Mouse (Mus musculus) heart, adult 2 months (tissue): ENCODE data around the gene Togaram2. TPM values are rescaled to one million over a fixed set of nuclear protein-coding genes. Genes with fewer than 3 reads are reported as not detected.
"Not testable (repeated sequence)": the region's sequence is repeated elsewhere in the genome, so short reads cannot be mapped to it uniquely, and the experiment has no call there.

Experiments
- DNase-seq, 2 experiments: peaks; one replicate each; pipeline ENCODE4 v3.0.0; 2021
- H3K27ac ChIP-seq: fragments of 200-600 bp; 2 replicates; pipeline ENCODE4 v1.8.1; 2022
- H3K27me3 ChIP-seq: fragments of 200-500 bp; 2 replicates; pipeline ENCODE4 v1.6.1; 2012; ENCODE audit warnings: mild to moderate bottlenecking, low read length, inconsistent platforms, mixed read lengths; ENCODE audit not compliant: control insufficient read depth, insufficient read depth
- H3K36me3 ChIP-seq: fragments of 200-500 bp; 2 replicates; pipeline ENCODE4 v1.6.1; 2012; ENCODE audit warnings: low read length, inconsistent platforms; ENCODE audit not compliant: control insufficient read depth, insufficient read depth
- H3K4me1 ChIP-seq: fragments of 200-500 bp; 2 replicates; pipeline ENCODE4 v1.6.1; 2011; ENCODE audit warnings: low read length; ENCODE audit not compliant: control insufficient read depth, insufficient read depth
- H3K4me3 ChIP-seq: fragments of 200-600 bp; 2 replicates; pipeline ENCODE4 v1.8.1; 2022
- H3K79me2 ChIP-seq: fragments of 200-500 bp; replicated peaks from 2 replicates; pipeline ENCODE4 v1.6.1; 2012; ENCODE audit warnings: mild to moderate bottlenecking, inconsistent platforms, low read length, moderate library complexity, mixed read lengths; ENCODE audit not compliant: control insufficient read depth, insufficient read depth
- H3K9ac ChIP-seq: fragments of 200-500 bp; 2 replicates; pipeline ENCODE4 v1.6.1; 2012; ENCODE audit warnings: low read depth, mild to moderate bottlenecking, control low read depth, inconsistent platforms, low read length, mixed read lengths
- CTCF ChIP-seq: fragments of 200-600 bp; IDR thresholded peaks from 2 replicates; pipeline ENCODE4 v1.8.1; 2022; ENCODE audit warnings: antibody characterized with exemption, mild to moderate bottlenecking, moderate library complexity
- EP300 ChIP-seq: fragments of 200-500 bp; IDR thresholded peaks from 2 replicates; pipeline ENCODE4 v1.6.1; 2011; ENCODE audit warnings: low read depth, low read length, control low read depth; ENCODE audit not compliant: insufficient read depth
- POLR2A ChIP-seq: fragments of 200-500 bp; IDR thresholded peaks from 2 replicates; pipeline ENCODE4 v1.6.1; 2011; ENCODE audit warnings: mild to moderate bottlenecking, low read depth, low read length, control low read depth; ENCODE audit not compliant: insufficient read depth
- WGBS: fragments of 180-500 bp; shearing (Covaris S2); methylation state at CpG from one replicate; pipeline ENCODE4 v1.1.7; 2018; 5-methylcytosine and 5-hydroxymethylcytosine counted together
- intact Hi-C: fragments of 180-260 bp; cut with DNase I; formaldehyde crosslinking; loops from one replicate; pipeline ENCODE4 v1.15.1; 2025
- polyA plus RNA-seq: library from polyadenylated mRNA; depleted of rRNA; stranded (reverse); fragments of >200 nt; gene quantifications from 2 replicates; pipeline ENCODE4 v1.2.3, GENCODE M21; 2012
- total RNA-seq, 2 experiments: library from RNA; stranded (reverse); gene quantifications; 2 replicates each; pipeline ENCODE4 v1.2.3; 2021

Gene Togaram2
- total and polyA plus RNA-seq, 3 experiments: 5.4 to 5.9 (median 5.5) TPM

DNA sequence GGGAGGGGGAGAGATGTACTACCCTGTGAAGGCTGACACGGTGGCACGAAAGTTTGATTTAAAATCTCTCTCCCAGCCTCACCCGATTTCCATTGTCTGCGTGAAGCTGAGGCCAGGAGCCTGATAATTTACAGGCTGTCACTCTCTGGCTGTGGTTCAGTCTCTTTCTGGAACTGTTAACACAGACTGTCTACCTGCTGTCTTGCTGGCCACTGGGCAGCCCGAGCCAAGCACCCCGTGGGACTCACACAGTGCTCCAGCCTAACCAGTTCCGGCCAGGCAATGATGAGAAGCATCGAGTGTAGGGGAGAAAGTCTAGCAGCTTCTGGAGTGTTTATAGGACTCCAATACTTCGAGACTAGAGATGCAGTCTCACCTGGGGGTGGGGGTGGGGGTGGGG lies 73.1 kb downstream of the Togaram2 start:
- H3K27me3 ChIP-seq: no peaks in the 10 kb centered on the region
- no peak overlapping the region for H3K4me3 ChIP-seq
- H3K79me2 ChIP-seq: no peaks in the 10 kb centered on the region
- intact Hi-C loops: no loop called here
- no peaks in the 10 kb centered on the region; the same call in 1 of the 2 replicates for H3K4me1 ChIP-seq
- TF ChIP-seq EP300 (no peak), POLR2A (no peak), CTCF (no peak)
- no peak overlapping the region for H3K27ac ChIP-seq
- WGBS: 83% methylated on average over 9 of the region's 9 CpGs
- H3K36me3 ChIP-seq: no peaks in the 10 kb centered on the region
- DNase-seq: no peak
- no peak overlapping the region for H3K9ac ChIP-seq

DNA sequence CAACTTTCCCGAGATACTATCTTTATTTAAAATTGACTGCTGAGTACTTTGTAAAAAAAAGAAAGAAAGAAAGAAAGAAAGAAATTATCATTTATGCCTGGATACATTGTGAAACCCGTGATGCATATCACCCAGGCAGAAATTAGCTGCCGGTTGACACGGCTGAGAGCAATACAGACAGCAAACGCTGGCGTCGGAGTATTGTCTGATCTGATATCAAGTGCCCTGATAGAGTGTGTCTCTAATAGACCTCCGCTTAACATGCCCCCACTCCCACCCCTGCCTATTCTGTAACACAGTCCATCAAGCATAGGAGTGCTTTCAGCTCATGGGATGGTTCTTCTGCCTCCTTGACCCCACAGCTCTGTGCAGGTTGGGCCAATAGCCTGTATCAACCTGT lies 74.5 kb downstream of the Togaram2 start:
- H3K27ac ChIP-seq: no peak overlapping the region
- no peak for DNase-seq
- intact Hi-C loops: no loop called here
- no peak overlapping the region for H3K4me3 ChIP-seq
- H3K4me1 ChIP-seq: no peaks in the 10 kb centered on the region; the same call in 1 of the 2 replicates
- no peak overlapping the region for H3K9ac ChIP-seq
- H3K36me3 ChIP-seq: no peaks in the 10 kb centered on the region
- no peaks in the 10 kb centered on the region for H3K79me2 ChIP-seq
- no peaks in the 10 kb centered on the region for H3K27me3 ChIP-seq
- no peak for TF ChIP-seq POLR2A
- TF ChIP-seq EP300: no peak
- TF ChIP-seq CTCF: no peak
- 81% methylated on average over 8 of the region's 8 CpGs for WGBS

DNA sequence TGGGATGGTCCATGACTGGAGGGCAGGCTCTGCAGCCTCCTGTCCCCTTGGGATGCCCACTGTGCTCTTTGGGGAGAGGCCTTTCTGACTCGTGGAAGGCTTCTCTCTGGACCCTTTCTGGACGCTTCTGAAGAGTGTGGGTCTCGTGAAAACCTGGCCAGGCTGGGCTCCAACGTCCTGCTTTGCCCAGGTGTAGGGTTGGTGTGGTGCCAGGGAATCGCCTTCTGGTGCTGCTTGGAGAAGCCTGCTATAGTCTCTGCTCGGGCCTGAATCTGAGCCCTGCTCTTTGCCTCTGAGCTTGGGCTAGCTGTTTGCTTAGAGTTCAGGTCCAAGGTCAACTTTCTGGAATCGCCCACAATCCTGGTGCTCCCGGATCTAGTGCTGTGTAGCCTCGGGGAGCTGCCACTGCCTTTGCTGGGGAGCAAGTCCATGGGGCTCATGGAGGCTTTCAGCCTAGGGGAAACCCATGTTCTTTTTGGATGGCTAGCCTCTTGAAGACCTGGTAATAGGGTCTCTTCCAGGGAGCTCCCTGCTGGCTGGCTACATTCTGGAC lies 76.6 kb downstream of the Togaram2 start:
- H3K79me2 ChIP-seq: no peaks in the 10 kb centered on the region
- no peak overlapping the region for H3K9ac ChIP-seq
- DNase-seq: no peak
- 70% methylated on average over 9 of the region's 9 CpGs for WGBS
- no peaks in the 10 kb centered on the region for H3K27me3 ChIP-seq
- no peaks in the 10 kb centered on the region for H3K4me1 ChIP-seq
- H3K4me3 ChIP-seq: no peak overlapping the region
- H3K36me3 ChIP-seq: no peaks in the 10 kb centered on the region
- intact Hi-C loops: no loop called here
- no peak overlapping the region for H3K27ac ChIP-seq
- TF ChIP-seq POLR2A (no peak), EP300 (no peak), CTCF (no peak)

DNA sequence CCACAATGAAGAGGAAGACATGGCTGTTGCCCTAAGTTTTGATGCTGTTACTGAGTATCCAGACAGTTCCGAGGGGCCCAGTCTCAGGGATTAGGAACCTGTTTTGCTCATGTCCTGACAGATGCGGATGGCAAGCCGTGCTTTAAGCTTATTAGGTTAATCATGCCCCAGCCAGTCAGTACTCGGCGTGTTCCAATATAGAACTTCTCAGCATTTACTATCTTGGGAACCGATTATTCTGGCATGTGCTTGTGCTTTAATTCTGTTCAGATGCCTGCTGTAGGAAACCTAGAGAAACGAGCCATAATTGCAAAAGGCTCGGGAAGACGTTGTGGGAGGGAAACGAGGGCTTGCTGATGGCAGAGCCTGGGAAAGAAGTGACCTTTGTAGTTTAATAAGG lies 79.8 kb downstream of the Togaram2 start, which contains the start of gene Pcare:
Gene Pcare (minus strand): TSS at position 64 of the 400 bp plus-strand sequence.
- Histone ChIP-seq H3K27ac (no peak within 1 kb of the TSS), H3K27me3 (no peaks in the 10 kb centered on the region), H3K36me3 (no peaks in the 10 kb centered on the region), H3K4me3 (no peak within 1 kb of the TSS), H3K79me2 (no peaks in the 10 kb centered on the region), H3K9ac (no peak within 1 kb of the TSS), H3K4me1 (no peaks in the 10 kb centered on the region)
- no peak for DNase-seq
- TF ChIP-seq POLR2A: no peak
- TF ChIP-seq EP300: no peak
- TF ChIP-seq CTCF: no peak
- intact Hi-C loops: no loop called here
- 59% methylated on average over 10 of the region's 10 CpGs for WGBS

DNA sequence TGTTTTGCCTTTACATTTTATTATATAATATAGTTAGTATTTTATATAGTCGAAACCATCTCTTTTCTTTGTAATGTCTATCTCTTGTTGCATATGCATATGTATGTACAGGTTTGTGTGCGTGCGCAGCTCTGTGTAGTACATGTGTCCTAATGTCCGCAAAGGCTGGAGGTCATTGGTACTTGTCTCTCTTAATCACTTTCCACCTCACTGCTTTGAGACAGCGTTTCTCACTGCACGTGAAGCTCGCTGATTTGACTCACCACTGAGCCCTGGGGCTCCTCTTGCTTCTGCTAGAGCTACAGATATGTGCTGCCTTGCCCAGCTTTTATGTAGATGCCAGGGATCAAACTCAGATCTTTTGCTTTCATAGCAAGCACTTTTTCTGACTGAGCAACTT lies 87.5 kb downstream of the Togaram2 start:
- Histone ChIP-seq H3K79me2 (no peaks in the 10 kb centered on the region), H3K27me3 (no peaks in the 10 kb centered on the region), H3K9ac (no peak overlapping the region), H3K4me1 (no peaks in the 10 kb centered on the region), H3K4me3 (no peak overlapping the region), H3K36me3 (no peaks in the 10 kb centered on the region), H3K27ac (no peak overlapping the region)
- intact Hi-C loops: no loop called here
- WGBS: 77% methylated on average over 7 of the region's 7 CpGs
- no peak for TF ChIP-seq POLR2A
- no peak for TF ChIP-seq EP300
- no peak for TF ChIP-seq CTCF
- DNase-seq: no peak

DNA sequence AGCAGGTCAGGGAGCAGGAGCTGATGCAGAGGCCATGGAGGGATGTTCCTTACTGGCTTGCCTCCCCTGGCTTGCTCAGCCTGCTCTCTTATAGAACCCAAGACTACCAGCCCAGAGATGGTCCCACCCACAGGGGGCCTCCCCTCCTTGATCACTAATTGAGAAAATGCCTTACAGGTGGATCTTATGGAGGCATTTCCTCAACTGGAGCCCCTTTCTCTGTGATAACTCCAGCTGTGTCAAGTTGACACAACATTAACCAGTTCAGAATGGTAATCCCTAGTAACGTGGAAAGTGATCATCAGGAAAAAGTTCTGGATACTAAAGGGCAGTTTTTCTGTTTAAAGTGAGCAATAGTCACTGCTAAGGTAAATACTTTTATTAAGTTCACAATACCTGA lies 95.1 kb downstream of the Togaram2 start, which contains the start of gene Clip4:
Gene Clip4 (plus strand): TSS at position 301 of the 400 bp plus-strand sequence.
- H3K36me3 ChIP-seq, H3K4me3 ChIP-seq, intact Hi-C loops, H3K9ac ChIP-seq, H3K79me2 ChIP-seq, H3K27ac ChIP-seq, H3K4me1 ChIP-seq, DNase-seq, H3K27me3 ChIP-seq: not testable (repeated sequence)
- 67% methylated on average over 1 of the region's 1 CpGs for WGBS
